Mouse (Mus musculus) monocyte, adult 5-6 weeks (primary cell): Measurements from ENCODE around the gene Dmwd. TPM values are rescaled to one million over a fixed set of nuclear protein-coding genes. Genes with fewer than 3 reads are reported as not detected.
"Not testable (repeated sequence)": the region's sequence is repeated elsewhere in the genome, so short reads cannot be mapped to it uniquely, and the experiment has no call there.

ENCODE experiments used
- ATAC-seq: fragments of 153-309, 156-312 bp; replicated peaks from 2 replicates; pipeline ENCODE4 v1.8.0; 2017; ENCODE audit warnings: mild to moderate bottlenecking; ENCODE audit not compliant: low TSS enrichment, insufficient number of reproducible peaks, severe bottlenecking, poor library complexity, low FRiP score
- total RNA-seq: library from RNA; stranded (forward); fragments of 200-1000, 200-491, 200-594 nt; gene quantifications from 3 replicates; pipeline ENCODE4 v1.2.3, GENCODE M21; 2017

The Dmwd gene
- total RNA-seq, 1 experiment from 2014 or later = 3.2 TPM

GRCm38 (mm10) chr7:19067935-19068334 lies 8.1 kb upstream of the Dmwd start:
- ATAC-seq = no peak

GRCm38 (mm10) chr7:19068707-19069106 lies 7.3 kb upstream of the Dmwd start:
- ATAC-seq = no peak

- ATAC-seq = no peak
Observed at GRCm38 (mm10) chr7:19069500-19069899, 6.5 kb upstream of the Dmwd start.

GRCm38 (mm10) chr7:19071024-19071423 lies 5.0 kb upstream of the Dmwd start:
- not testable (repeated sequence) for ATAC-seq

GRCm38 (mm10) chr7:19073504-19073903 lies 2.5 kb upstream of the Dmwd start:
- no peak for ATAC-seq

- no peak for ATAC-seq
Observed at GRCm38 (mm10) chr7:19074494-19074893, 1.5 kb upstream of the Dmwd start.

- ATAC-seq = no peak
Observed at GRCm38 (mm10) chr7:19075231-19075630, 796 bp upstream of the Dmwd start.

- no peak for ATAC-seq
Observed at GRCm38 (mm10) chr7:19076586-19076991, 562 bp downstream of the Dmwd start.

GRCm38 (mm10) chr7:19077761-19078160 lies 1.7 kb downstream of the Dmwd start:
- ATAC-seq = peak; percentile 89

- ATAC-seq = no peak
Observed at GRCm38 (mm10) chr7:19078732-19079131, 2.7 kb downstream of the Dmwd start.

GRCm38 (mm10) chr7:19080451-19080950 lies 4.5 kb downstream of the Dmwd start:
- ATAC-seq = no peak

GRCm38 (mm10) chr7:19082171-19082570 lies 6.1 kb downstream of the Dmwd start:
- no peak for ATAC-seq

- ATAC-seq = no peak
Observed at GRCm38 (mm10) chr7:19083096-19083495, 7.1 kb downstream of the Dmwd start.

- no peak for ATAC-seq
Observed at GRCm38 (mm10) chr7:19083701-19084100, 7.7 kb downstream of the Dmwd start, which contains the start of gene Dmpk. Gene Dmpk (plus strand): TSS chr7:19083849.

- ATAC-seq = peak; percentile 80
Observed at GRCm38 (mm10) chr7:19084277-19084771, 8.3 kb downstream of the Dmwd start.

- no peak for ATAC-seq
Observed at GRCm38 (mm10) chr7:19084921-19085473, 9.0 kb downstream of the Dmwd start.

GRCm38 (mm10) chr7:19085495-19085894 lies 9.5 kb downstream of the Dmwd start:
- no peak for ATAC-seq

GRCm38 (mm10) chr7:19086042-19086441 lies 10.0 kb downstream of the Dmwd start:
- no peak for ATAC-seq

- no peak for ATAC-seq
Observed at GRCm38 (mm10) chr7:19086760-19087159, 10.7 kb downstream of the Dmwd start.

GRCm38 (mm10) chr7:19088813-19089212 lies 12.8 kb downstream of the Dmwd start:
- no peak for ATAC-seq

- ATAC-seq = no peak
Observed at GRCm38 (mm10) chr7:19091913-19092312, 15.9 kb downstream of the Dmwd start.
